Mouse (Mus musculus): Measurements from ENCODE around the gene Prrc2a. TPM values are rescaled to one million over a fixed set of nuclear protein-coding genes. Genes with fewer than 3 reads are reported as not detected.

Prrc2a gene
- polyA plus RNA-seq, 1 experiment = 70.4 TPM

- Histone ChIP-seq H3K9me3 (ENCODE audit: control insufficient read depth, low read length) (no peaks in the 10 kb centered on the region), H3K4me3 (replicated peaks) (no peak within 1 kb of the TSS), H3K4me1 (ENCODE audit: control insufficient read depth) (peaks cover 14% of the 10 kb centered on the region), H3K27me3 (ENCODE audit: control insufficient read depth) (peaks cover 43% of the 10 kb centered on the region), H3K36me3 (ENCODE audit: control insufficient read depth) (no peaks in the 10 kb centered on the region)
- no peak for TF ChIP-seq TAL1 (IDR thresholded peaks at IDR 0.05; ENCODE audit: low read length)
- no peak for TF ChIP-seq GATA1 (IDR thresholded peaks at IDR 0.05; ENCODE audit: low read length)
Observed at GRCm38 (mm10) chr17:35193881-35194843, 29.5 kb upstream of the Prrc2a start, which contains the start of gene Ltb. Gene Ltb, plus strand, starts transcription at chr17:35194439.

- Histone ChIP-seq H3K4me1 (ENCODE audit: control insufficient read depth) (peaks cover 14% of the 10 kb centered on the region), H3K9me3 (ENCODE audit: control insufficient read depth, low read length) (no peaks in the 10 kb centered on the region), H3K36me3 (ENCODE audit: control insufficient read depth) (no peaks in the 10 kb centered on the region), H3K27me3 (ENCODE audit: control insufficient read depth) (peaks cover 40% of the 10 kb centered on the region), H3K4me3 (replicated peaks) (no peak overlapping the region)
- TF ChIP-seq GATA1 (IDR thresholded peaks at IDR 0.05; ENCODE audit: low read length) (no peak), TAL1 (IDR thresholded peaks at IDR 0.05; ENCODE audit: low read length) (no peak)
Observed at GRCm38 (mm10) chr17:35192924-35193323, 28.2 kb upstream of the Prrc2a start.

- TF ChIP-seq TAL1 (IDR thresholded peaks at IDR 0.05; ENCODE audit: low read length) = no peak
- no peak for TF ChIP-seq GATA1 (IDR thresholded peaks at IDR 0.05; ENCODE audit: low read length)
- H3K36me3 ChIP-seq (ENCODE audit: control insufficient read depth) = no peaks in the 10 kb centered on the region
- peaks cover 15% of the 10 kb centered on the region for H3K4me1 ChIP-seq (ENCODE audit: control insufficient read depth)
- H3K9me3 ChIP-seq (ENCODE audit: control insufficient read depth, low read length) = no peaks in the 10 kb centered on the region
- H3K27me3 ChIP-seq (ENCODE audit: control insufficient read depth) = peaks cover 34% of the 10 kb centered on the region
- H3K4me3 ChIP-seq (replicated peaks) = no peak overlapping the region
Observed at GRCm38 (mm10) chr17:35191723-35192122, 27.0 kb upstream of the Prrc2a start.

GRCm38 (mm10) chr17:35190096-35190495 lies 25.4 kb upstream of the Prrc2a start:
- Histone ChIP-seq H3K9me3 (ENCODE audit: control insufficient read depth, low read length) (no peaks in the 10 kb centered on the region), H3K36me3 (ENCODE audit: control insufficient read depth) (no peaks in the 10 kb centered on the region), H3K4me1 (ENCODE audit: control insufficient read depth) (peaks cover 14% of the 10 kb centered on the region), H3K27me3 (ENCODE audit: control insufficient read depth) (peaks cover 18% of the 10 kb centered on the region), H3K4me3 (replicated peaks) (no peak overlapping the region)
- TF ChIP-seq TAL1 (IDR thresholded peaks at IDR 0.05; ENCODE audit: low read length) (no peak), GATA1 (IDR thresholded peaks at IDR 0.05; ENCODE audit: low read length) (no peak)

- Histone ChIP-seq H3K9me3 (ENCODE audit: control insufficient read depth, low read length) (no peaks in the 10 kb centered on the region), H3K4me3 (replicated peaks) (no peak overlapping the region), H3K4me1 (ENCODE audit: control insufficient read depth) (peaks cover 13% of the 10 kb centered on the region), H3K36me3 (ENCODE audit: control insufficient read depth) (no peaks in the 10 kb centered on the region), H3K27me3 (ENCODE audit: control insufficient read depth) (peaks cover 9% of the 10 kb centered on the region)
- TF ChIP-seq TAL1 (IDR thresholded peaks at IDR 0.05; ENCODE audit: low read length) = no peak
- TF ChIP-seq GATA1 (IDR thresholded peaks at IDR 0.05; ENCODE audit: low read length) = no peak
Observed at GRCm38 (mm10) chr17:35189186-35189585, 24.5 kb upstream of the Prrc2a start.

GRCm38 (mm10) chr17:35187959-35188610 lies 23.4 kb upstream of the Prrc2a start, which contains the start of gene Lst1:
Gene Lst1, minus strand, starts transcription at chr17:35188439.
- TF ChIP-seq GATA1 (IDR thresholded peaks at IDR 0.05; ENCODE audit: low read length) (no peak), TAL1 (IDR thresholded peaks at IDR 0.05; ENCODE audit: low read length) (no peak)
- peaks cover 13% of the 10 kb centered on the region for H3K4me1 ChIP-seq (ENCODE audit: control insufficient read depth)
- H3K27me3 ChIP-seq (ENCODE audit: control insufficient read depth) = peaks cover 4% of the 10 kb centered on the region
- H3K36me3 ChIP-seq (ENCODE audit: control insufficient read depth) = no peaks in the 10 kb centered on the region
- no peaks in the 10 kb centered on the region for H3K9me3 ChIP-seq (ENCODE audit: control insufficient read depth, low read length)
- no peak within 1 kb of the TSS for H3K4me3 ChIP-seq (replicated peaks)

GRCm38 (mm10) chr17:35187345-35187744 lies 22.6 kb upstream of the Prrc2a start:
- H3K27me3 ChIP-seq (ENCODE audit: control insufficient read depth) = no peaks in the 10 kb centered on the region; the same call in 1 of the 2 replicates
- no peak for TF ChIP-seq GATA1 (IDR thresholded peaks at IDR 0.05; ENCODE audit: low read length)
- TF ChIP-seq TAL1 (IDR thresholded peaks at IDR 0.05; ENCODE audit: low read length) = no peak
- no peaks in the 10 kb centered on the region for H3K9me3 ChIP-seq (ENCODE audit: control insufficient read depth, low read length)
- H3K4me3 ChIP-seq (replicated peaks) = no peak overlapping the region
- peaks cover 13% of the 10 kb centered on the region for H3K4me1 ChIP-seq (ENCODE audit: control insufficient read depth)
- H3K36me3 ChIP-seq (ENCODE audit: control insufficient read depth) = no peaks in the 10 kb centered on the region

GRCm38 (mm10) chr17:35186681-35187080 lies 22.0 kb upstream of the Prrc2a start:
- Histone ChIP-seq H3K36me3 (ENCODE audit: control insufficient read depth) (no peaks in the 10 kb centered on the region), H3K4me1 (ENCODE audit: control insufficient read depth) (peaks cover 13% of the 10 kb centered on the region), H3K27me3 (ENCODE audit: control insufficient read depth) (no peaks in the 10 kb centered on the region; the same call in 1 of the 2 replicates), H3K9me3 (ENCODE audit: control insufficient read depth, low read length) (no peaks in the 10 kb centered on the region), H3K4me3 (replicated peaks) (peak overlapping the region; percentile 61)
- TF ChIP-seq TAL1 (IDR thresholded peaks at IDR 0.05; ENCODE audit: low read length) (no peak), GATA1 (IDR thresholded peaks at IDR 0.05; ENCODE audit: low read length) (no peak)

All from erythroblast, embryonic 14.5 days (primary cell).